Mouse (Mus musculus) forebrain, embryonic 16.5 days (tissue): ENCODE measurements around the gene Sit1. TPM values are rescaled to one million over a fixed set of nuclear protein-coding genes. Genes with fewer than 3 reads are reported as not detected.
"Not testable (repeated sequence)": the region's sequence is repeated elsewhere in the genome, so short reads cannot be mapped to it uniquely, and the experiment has no call there.

ENCODE experiments used
- ATAC-seq: fragments of 200-750 bp; cut with Nextera tagmentation; 2 replicates; pipeline ENCODE4 v1.8.0; 2017; ENCODE audit warnings: mild to moderate bottlenecking, moderate library complexity
- H3K27ac ChIP-seq: fragments of 300-500 bp; sonication (generic); 2 replicates; pipeline ENCODE4 v1.5.1; 2014; ENCODE audit warnings: low read length, control low read depth
- H3K27me3 ChIP-seq: fragments of 300-500 bp; sonication (generic); replicated peaks from 2 replicates; pipeline ENCODE4 v1.6.1; 2014; ENCODE audit warnings: low read length; ENCODE audit not compliant: control insufficient read depth, insufficient read depth
- H3K36me3 ChIP-seq: fragments of 300-500 bp; sonication (generic); 2 replicates; pipeline ENCODE4 v1.6.1; 2014; ENCODE audit not compliant: control insufficient read depth, insufficient read depth
- H3K4me1 ChIP-seq: fragments of 300-500 bp; sonication (generic); replicated peaks from 2 replicates; pipeline ENCODE4 v1.6.1; 2014; ENCODE audit warnings: low read length; ENCODE audit not compliant: control insufficient read depth, insufficient read depth
- H3K4me2 ChIP-seq: fragments of 300-500 bp; sonication (generic); 2 replicates; pipeline ENCODE4 v1.6.1; 2014; ENCODE audit warnings: mild to moderate bottlenecking, low read length, control low read depth
- H3K4me3 ChIP-seq: fragments of 300-500 bp; sonication (generic); replicated peaks from 2 replicates; pipeline ENCODE4 v1.5.1; 2014; ENCODE audit warnings: mild to moderate bottlenecking, low read length, control low read depth
- H3K9ac ChIP-seq: fragments of 300-500 bp; sonication (generic); replicated peaks from 2 replicates; pipeline ENCODE4 v1.6.1; 2014; ENCODE audit warnings: low read depth, low read length, control low read depth
- H3K9me3 ChIP-seq: fragments of 300-500 bp; sonication (generic); 2 replicates; pipeline ENCODE4 v1.6.1; 2016; ENCODE audit warnings: low read length; ENCODE audit not compliant: control insufficient read depth
- WGBS: fragments of 180-500 bp; shearing (Covaris S2); extraction: QIAGEN DNeasy Blood & Tissue Kit; methylation state at CpG from one replicate; pipeline ENCODE4 v1.1.7; 2014; 5-methylcytosine and 5-hydroxymethylcytosine counted together
- polyA plus RNA-seq: library from polyadenylated mRNA; unstranded; fragments of >200 nt; fragmentation: Nextera tagmentation; extraction: Ambion mirVana; gene quantifications from 2 replicates; pipeline ENCODE4 v1.2.1, GENCODE M21; 2015

Sit1 gene
- polyA plus RNA-seq, 1 experiment from 2014 or later, result not detected

DNA sequence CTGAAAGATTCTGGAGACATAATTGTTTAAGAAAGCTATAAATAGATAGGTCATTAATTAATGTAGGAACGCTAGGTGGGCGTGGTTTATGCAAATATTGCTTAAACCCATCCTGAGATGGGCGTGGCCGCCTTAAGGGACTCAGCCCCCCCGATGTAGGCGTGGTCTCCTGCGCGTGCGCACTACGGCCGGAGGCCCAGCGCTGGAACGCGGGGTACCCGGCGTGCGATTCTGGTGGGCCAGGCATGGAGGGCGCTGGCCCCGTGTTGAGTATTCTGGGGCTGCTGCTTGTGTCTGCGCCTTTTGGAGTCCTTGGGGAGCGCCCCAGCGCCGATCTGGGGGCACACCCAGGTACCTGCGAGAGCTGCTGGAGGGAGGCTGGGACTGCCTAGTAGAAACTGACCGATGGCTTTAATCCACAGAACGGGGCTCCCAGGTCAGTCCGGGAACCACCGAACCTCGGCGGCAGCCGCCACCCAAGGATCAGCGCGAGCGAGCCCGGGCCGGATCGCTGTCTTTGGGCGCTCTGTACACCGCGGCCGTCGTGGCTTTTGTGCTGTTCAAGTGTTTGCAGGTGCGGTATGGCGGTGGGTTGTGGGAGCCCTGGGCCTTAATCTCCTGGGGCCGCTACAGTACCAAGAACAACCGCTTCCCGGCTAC is 9.8 kb upstream of the Sit1 start:
- peaks cover 12% of the 10 kb centered on the region for H3K4me1 ChIP-seq
- H3K9ac ChIP-seq, result peak overlapping the region; percentile 87
- H3K27me3 ChIP-seq, result no peaks in the 10 kb centered on the region
- H3K4me2 ChIP-seq, result peak overlapping the region; percentile 68
- no peaks in the 10 kb centered on the region for H3K36me3 ChIP-seq
- under 1% methylated on average over 47 of the region's 47 CpGs for WGBS
- H3K27ac ChIP-seq, result peak overlapping the region; percentile 92
- H3K4me3 ChIP-seq, result peak overlapping the region; percentile 77
- peak; percentile 89 for ATAC-seq
- no peaks in the 10 kb centered on the region for H3K9me3 ChIP-seq

DNA sequence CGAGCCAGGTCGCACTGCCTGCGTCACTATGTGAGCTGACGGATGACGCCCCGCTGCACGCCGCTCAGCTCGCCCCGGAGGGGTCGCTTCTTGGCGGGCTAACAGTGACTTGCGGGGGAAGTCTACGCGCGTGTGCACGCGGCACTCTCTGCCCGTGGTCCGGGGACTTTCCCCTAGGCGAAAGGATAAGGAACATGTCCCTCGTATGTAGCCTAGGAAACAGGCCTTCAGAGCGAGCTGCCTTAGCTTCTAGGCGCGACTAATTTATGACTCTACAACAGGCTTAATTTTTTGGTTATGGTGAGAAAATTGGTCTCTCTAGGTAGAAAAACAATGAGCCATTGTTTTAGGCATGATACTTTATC is 9.3 kb upstream of the Sit1 start, which contains the start of gene Ccdc107:
Gene Ccdc107 (plus strand): TSS at position 80 of the 365 bp plus-strand sequence.
- Histone ChIP-seq H3K27ac (peak within 1 kb of the TSS; percentile 92), H3K27me3 (no peaks in the 10 kb centered on the region), H3K9ac (peak within 1 kb of the TSS; percentile 87), H3K36me3 (no peaks in the 10 kb centered on the region), H3K9me3 (no peaks in the 10 kb centered on the region), H3K4me1 (peaks cover 10% of the 10 kb centered on the region), H3K4me2 (peak within 1 kb of the TSS; percentile 68), H3K4me3 (peak within 1 kb of the TSS; percentile 77)
- peak; percentile 98 for ATAC-seq
- under 1% methylated on average over 25 of the region's 25 CpGs for WGBS

DNA sequence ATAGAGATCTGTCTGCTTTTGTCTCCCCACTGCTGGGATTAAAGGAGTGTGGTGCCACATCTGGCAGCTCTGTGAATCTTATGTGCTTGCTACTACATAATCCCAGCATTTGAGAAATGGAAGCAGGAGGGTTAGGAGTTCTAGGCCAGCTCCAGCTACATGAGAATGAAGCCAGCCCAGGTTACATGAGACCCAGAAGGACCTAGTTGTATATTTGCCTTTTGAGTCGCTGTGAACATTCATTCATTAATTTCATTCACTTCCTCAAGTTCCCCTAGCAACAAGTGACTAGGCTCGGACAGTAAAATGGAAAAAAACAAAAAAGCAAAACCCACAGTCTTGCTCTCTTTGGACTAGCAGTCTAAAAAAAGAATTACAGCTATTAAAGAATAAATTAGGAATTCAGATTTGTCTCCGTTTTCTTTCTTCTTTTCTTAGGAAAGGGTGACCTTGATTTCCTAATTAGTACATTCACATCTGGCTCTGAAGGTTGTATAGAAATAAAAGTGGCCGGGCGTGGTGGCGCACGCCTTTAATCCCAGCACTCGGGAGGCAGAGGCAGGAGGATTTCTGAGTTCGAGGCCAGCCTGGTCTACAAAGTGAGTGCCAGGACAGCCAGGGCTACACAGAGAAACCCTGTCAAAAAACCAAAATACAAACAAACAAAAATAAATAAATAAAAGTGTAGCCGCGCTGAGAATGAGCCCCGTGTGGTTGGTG is 8.7 kb upstream of the Sit1 start:
- ATAC-seq, result no peak; the same call in 1 of the 2 replicates
- Histone ChIP-seq H3K36me3 (no peaks in the 10 kb centered on the region), H3K4me3 (peak overlapping the region; percentile 77), H3K4me1 (peaks cover 10% of the 10 kb centered on the region), H3K27ac (peak overlapping the region; percentile 92), H3K9me3 (no peaks in the 10 kb centered on the region), H3K27me3 (no peaks in the 10 kb centered on the region), H3K4me2 (peak overlapping the region; percentile 44), H3K9ac (no peak overlapping the region)
- 37% methylated on average over 12 of the region's 12 CpGs for WGBS

DNA sequence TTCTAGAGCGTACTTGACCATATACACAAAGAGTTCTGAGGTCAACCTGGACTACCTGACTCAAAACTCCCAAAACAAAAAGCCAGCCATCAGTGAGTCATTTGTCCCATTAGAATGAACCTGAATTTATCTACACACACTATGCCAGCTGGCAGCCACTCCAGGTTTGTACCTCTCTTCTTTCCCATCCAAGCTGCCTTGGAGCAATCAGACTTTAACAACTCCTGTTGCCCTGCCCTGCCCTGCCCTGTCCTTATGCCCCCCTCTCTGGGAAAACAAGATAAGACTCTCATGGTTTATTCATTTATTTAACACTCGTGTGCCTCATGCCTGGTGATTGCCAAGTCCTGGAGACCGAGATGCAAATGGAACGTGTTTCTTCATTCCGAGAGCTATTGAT is 7.3 kb upstream of the Sit1 start:
- ATAC-seq, result no peak
- H3K4me2 ChIP-seq, result no peak overlapping the region
- H3K4me1 ChIP-seq, result peaks cover 10% of the 10 kb centered on the region
- no peaks in the 10 kb centered on the region for H3K9me3 ChIP-seq
- H3K4me3 ChIP-seq, result no peak overlapping the region
- no peak overlapping the region for H3K27ac ChIP-seq
- no peak overlapping the region for H3K9ac ChIP-seq
- H3K36me3 ChIP-seq, result no peaks in the 10 kb centered on the region
- 87% methylated on average over 5 of the region's 5 CpGs for WGBS
- H3K27me3 ChIP-seq, result no peaks in the 10 kb centered on the region

DNA sequence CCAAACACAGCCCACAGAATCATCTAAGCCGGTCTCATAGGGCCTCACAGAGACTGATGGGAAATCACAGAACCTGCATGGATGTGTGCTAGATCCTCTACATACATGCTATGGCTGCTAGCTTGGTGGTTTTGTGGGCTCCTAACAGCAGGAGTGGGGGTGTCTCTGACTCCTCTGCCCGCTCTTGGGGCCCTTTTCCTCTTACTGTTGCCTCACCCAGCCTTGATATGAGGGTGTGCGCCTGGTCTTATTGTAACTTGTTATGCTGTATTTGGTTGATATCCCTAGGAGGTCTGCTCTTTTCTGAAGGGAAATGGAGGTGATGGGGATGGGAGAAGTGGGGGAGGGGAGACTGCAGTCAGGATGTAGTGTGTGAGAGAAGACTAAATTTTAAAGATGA is 6.1 kb upstream of the Sit1 start:
- Histone ChIP-seq H3K4me1 (peaks cover 6% of the 10 kb centered on the region), H3K4me2 (no peak overlapping the region), H3K27me3 (no peaks in the 10 kb centered on the region), H3K27ac (no peak overlapping the region), H3K9me3 (no peaks in the 10 kb centered on the region), H3K36me3 (no peaks in the 10 kb centered on the region), H3K4me3 (no peak overlapping the region), H3K9ac (no peak overlapping the region)
- no peak for ATAC-seq
- 97% methylated on average over 3 of the region's 3 CpGs for WGBS

DNA sequence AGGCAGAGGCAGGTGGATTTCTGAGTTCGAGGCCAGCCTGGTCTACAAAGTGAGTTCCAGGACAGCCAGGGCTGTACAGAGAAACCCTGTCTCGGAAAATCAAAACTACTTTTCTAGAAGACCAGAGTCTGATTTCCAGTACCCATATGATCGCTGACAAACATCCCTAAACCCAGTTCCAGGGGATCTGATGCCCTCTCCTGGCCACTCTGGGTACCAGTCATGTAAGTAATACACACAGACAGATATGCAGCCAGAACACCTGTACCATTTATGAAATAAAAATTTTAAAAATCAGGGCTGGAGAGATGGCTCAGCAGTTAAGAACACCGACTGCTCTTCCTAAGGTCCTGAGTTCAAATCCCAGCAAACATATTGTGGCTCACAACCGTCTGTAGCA is 2.1 kb upstream of the Sit1 start:
- 83% methylated on average over 5 of the region's 5 CpGs for WGBS
- H3K27ac ChIP-seq, ATAC-seq, H3K4me1 ChIP-seq, H3K27me3 ChIP-seq, H3K4me3 ChIP-seq, H3K36me3 ChIP-seq, H3K9me3 ChIP-seq, H3K4me2 ChIP-seq, H3K9ac ChIP-seq: not testable (repeated sequence)

DNA sequence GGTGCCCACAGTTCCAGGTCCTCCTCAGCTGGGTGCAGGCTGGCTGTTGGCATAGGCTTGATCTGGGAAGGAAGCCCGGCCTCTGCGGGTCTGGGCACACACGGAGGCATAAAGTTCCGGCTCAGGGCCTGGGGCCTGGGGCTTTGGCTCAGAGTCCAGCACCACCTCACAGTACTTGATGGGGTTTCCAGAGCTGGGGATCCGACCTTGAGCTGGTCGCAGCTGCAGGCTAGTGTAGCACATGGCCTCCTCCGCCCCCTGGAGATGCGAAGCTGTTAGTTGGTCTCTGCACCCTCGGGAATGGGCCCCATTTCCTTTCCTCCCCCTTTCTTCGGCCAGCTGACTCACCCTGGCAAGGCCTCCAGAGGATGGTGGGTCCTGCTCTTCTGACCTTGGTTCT is 943 bp downstream of the Sit1 start:
- ATAC-seq, result no peak

DNA sequence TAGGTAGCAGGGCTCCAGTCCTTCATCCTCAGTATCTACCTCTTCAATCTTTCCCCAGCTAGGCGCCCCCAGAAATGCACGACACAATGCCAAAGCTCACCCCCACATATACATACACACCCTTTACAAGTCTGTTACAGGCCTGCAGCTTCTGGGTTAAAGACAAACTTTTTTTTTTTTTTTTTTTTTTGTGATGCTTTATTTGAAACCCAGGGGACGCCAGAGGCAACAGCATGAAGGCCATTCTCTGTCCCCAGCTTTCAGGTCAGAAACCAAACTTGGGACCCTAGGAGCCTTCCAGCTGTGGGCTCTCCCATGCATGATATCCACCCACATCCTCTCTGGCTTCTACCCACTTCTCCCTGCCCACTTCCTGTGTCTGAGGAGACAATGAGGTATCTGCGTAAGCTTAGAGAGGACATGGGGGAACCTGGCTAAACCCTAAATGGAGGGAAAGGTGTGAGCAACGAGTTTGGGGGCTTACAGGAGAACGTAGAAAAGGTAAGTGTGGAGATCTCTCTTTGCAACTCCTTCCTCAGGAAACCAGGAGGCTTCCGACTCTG is 1.6 kb downstream of the Sit1 start:
- no peak for ATAC-seq
- H3K9ac ChIP-seq, result no peak overlapping the region
- no peaks in the 10 kb centered on the region for H3K9me3 ChIP-seq
- no peaks in the 10 kb centered on the region for H3K27me3 ChIP-seq
- 68% methylated on average over 7 of the region's 7 CpGs for WGBS
- no peak overlapping the region for H3K27ac ChIP-seq
- no peak overlapping the region for H3K4me3 ChIP-seq
- no peak overlapping the region for H3K4me2 ChIP-seq
- no peaks in the 10 kb centered on the region for H3K36me3 ChIP-seq
- no peaks in the 10 kb centered on the region; the same call in 1 of the 2 replicates for H3K4me1 ChIP-seq

More for the DNA sequence above, 943 bp downstream of the Sit1 start:
- Histone ChIP-seq H3K36me3 (no peaks in the 10 kb centered on the region), H3K27me3 (no peaks in the 10 kb centered on the region), H3K4me3 (no peak overlapping the region), H3K9me3 (no peaks in the 10 kb centered on the region), H3K9ac (no peak overlapping the region), H3K4me1 (no peaks in the 10 kb centered on the region; the same call in 1 of the 2 replicates), H3K4me2 (no peak overlapping the region), H3K27ac (no peak overlapping the region)
- WGBS, result 76% methylated on average over 10 of the region's 10 CpGs

DNA sequence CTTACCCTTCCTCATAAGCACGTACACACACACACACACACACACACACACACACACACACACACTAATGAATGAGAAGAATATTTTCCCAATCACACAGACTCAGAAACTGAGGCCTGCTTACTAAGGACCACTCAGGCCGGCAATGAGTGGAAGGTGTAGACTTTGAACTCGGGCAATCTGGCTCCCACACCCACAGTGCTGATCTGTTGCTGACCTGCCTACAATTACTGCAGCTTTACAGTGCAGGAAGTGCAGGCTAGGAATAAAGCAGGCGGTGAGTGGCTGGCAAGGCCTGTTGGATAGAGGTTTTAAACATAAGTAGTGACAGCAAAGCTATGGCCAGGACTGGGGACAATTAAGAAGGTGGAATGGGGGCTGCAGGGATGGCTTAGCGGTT is 2.5 kb downstream of the Sit1 start:
- WGBS, result 86% methylated on average over 5 of the region's 5 CpGs
- no peak for ATAC-seq
- Histone ChIP-seq H3K9ac (no peak overlapping the region), H3K4me1 (no peaks in the 10 kb centered on the region; the same call in 1 of the 2 replicates), H3K36me3 (no peaks in the 10 kb centered on the region), H3K4me3 (no peak overlapping the region), H3K27ac (no peak overlapping the region), H3K9me3 (no peaks in the 10 kb centered on the region), H3K27me3 (no peaks in the 10 kb centered on the region), H3K4me2 (no peak overlapping the region)
